9 mouse cellular contexts compared by ENCODE assay signal in the genomic region with DNA sequence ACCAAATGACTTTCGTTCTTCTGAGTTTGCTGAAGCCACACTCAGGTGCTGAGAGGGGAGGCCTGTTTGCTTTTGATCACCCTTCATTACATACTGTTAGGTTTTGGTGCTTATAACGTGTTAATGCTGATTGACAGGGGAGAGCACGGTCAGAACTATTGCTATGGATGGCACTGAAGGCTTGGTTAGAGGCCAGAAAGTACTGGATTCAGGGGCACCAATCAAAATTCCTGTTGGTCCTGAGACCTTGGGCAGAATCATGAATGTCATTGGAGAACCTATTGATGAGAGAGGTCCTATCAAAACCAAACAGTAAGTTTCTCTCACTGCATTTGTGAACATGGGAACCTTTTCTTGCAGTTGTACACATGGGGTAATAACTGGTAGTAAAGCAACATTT. TPM values are rescaled to one million over a fixed set of nuclear protein-coding genes. Genes with fewer than 3 reads are reported as not detected.
DNase-seq lines count a peak whose midpoint lies in the region; ATAC-seq and TF ChIP-seq lines count a peak whose summit lies in the region.
"Had no signal": no experiment of that assay in that cellular context is flagged by ENCODE, and none has a peak within 500 bp of the region (broad histone marks: within the 10 kb centered on the region; RNA-seq: fewer than 3 reads in every experiment).

No protein-coding gene starts in this region.

- no peaks in the 10 kb centered on the region for H3K27me3 ChIP-seq in heart, embryonic 14.5 days (ENCODE audit: control insufficient read depth, insufficient read depth, low read length)
- H3K27me3 ChIP-seq in MEL (ENCODE audit: control insufficient read depth in 1 of 2, insufficient read depth in 2 of 2, low read length in 2 of 2), result no peaks in the 10 kb centered on the region
- no peaks in the 10 kb centered on the region for H3K27me3 ChIP-seq in forebrain, embryonic 16.5 days (replicated peaks; ENCODE audit: control insufficient read depth, insufficient read depth, low read length)

- no peak for TF ChIP-seq CTCF in MEL (IDR thresholded peaks at IDR 0.05 in 2 of 3, conservative IDR thresholded peaks at IDR 0.05 in 1 of 3; ENCODE audit: control insufficient read depth in 1 of 3, insufficient read depth in 1 of 3, low read depth in 2 of 3, low read length in 3 of 3, poor library complexity in 1 of 3, severe bottlenecking in 1 of 3)

- 0% methylated on average over 3 of the region's 3 CpGs for WGBS in heart, embryonic 14.5 days
- WGBS in forebrain, embryonic 16.5 days, result 7% methylated on average over 3 of the region's 3 CpGs
- 0% methylated on average over 3 of the region's 3 CpGs for WGBS in macrophage (ENCODE audit: missing documents)

- peaks cover 53% of the 10 kb centered on the region for H3K36me3 ChIP-seq in heart, embryonic 14.5 days (ENCODE audit: control insufficient read depth, insufficient read depth, low read length)
- H3K36me3 ChIP-seq in MEL (ENCODE audit: control insufficient read depth in 1 of 2, insufficient read depth in 2 of 2, low read length in 2 of 2) (peaks cover 40 to 51% of the 10 kb centered on the region in 2 experiments), macrophage (ENCODE audit: inconsistent target) (peaks cover 43% of the 10 kb centered on the region)
- peaks cover 36% of the 10 kb centered on the region for H3K36me3 ChIP-seq in forebrain, embryonic 16.5 days (ENCODE audit: control insufficient read depth, insufficient read depth)

- no peak for TF ChIP-seq POLR2A in MEL (IDR thresholded peaks at IDR 0.05; ENCODE audit: control insufficient read depth in 1 of 2, insufficient read depth in 1 of 2, low read depth in 1 of 2, low read length in 2 of 2, poor library complexity in 1 of 2)

- H3K4me1 ChIP-seq in heart, embryonic 14.5 days (ENCODE audit: control insufficient read depth in 2 of 2, insufficient read depth in 2 of 2, low read length in 2 of 2), result peaks cover 7 to 26% of the 10 kb centered on the region in 2 experiments
- H3K4me1 ChIP-seq in MEL (ENCODE audit: control insufficient read depth in 1 of 2, insufficient read depth in 2 of 2, low read length in 2 of 2), result peaks cover 6 to 31% of the 10 kb centered on the region in 2 experiments
- H3K4me1 ChIP-seq in forebrain, embryonic 16.5 days (replicated peaks; ENCODE audit: control insufficient read depth, insufficient read depth, low read length), result peaks cover 23% of the 10 kb centered on the region

- H3K9me3 ChIP-seq in heart, embryonic 14.5 days (ENCODE audit: control insufficient read depth, low read length), result no peaks in the 10 kb centered on the region
- no peaks in the 10 kb centered on the region for H3K9me3 ChIP-seq in MEL (replicated peaks; ENCODE audit: insufficient read depth, low read length)
- no peaks in the 10 kb centered on the region for H3K9me3 ChIP-seq in forebrain, embryonic 16.5 days (ENCODE audit: control insufficient read depth, low read length)

- no peak for ATAC-seq in heart, embryonic 14.5 days (ENCODE audit: insufficient number of reproducible peaks, insufficient read depth, low FRiP score, low read depth)
- ATAC-seq in forebrain, embryonic 16.5 days, result no peak

- peak overlapping the region; percentile 87 for H3K4me2 ChIP-seq in heart, embryonic 14.5 days (ENCODE audit: low read length)
- H3K4me2 ChIP-seq in forebrain, embryonic 16.5 days (ENCODE audit: low read length), result peak overlapping the region; percentile 91

- peak overlapping the region; percentile 90 to 93 for H3K27ac ChIP-seq in heart, embryonic 14.5 days (replicated peaks in 1 of 2; ENCODE audit: control insufficient read depth in 1 of 2, insufficient read depth in 1 of 2, low read depth in 2 of 2, low read length in 2 of 2)
- H3K27ac ChIP-seq in MEL (ENCODE audit: control insufficient read depth, low read depth, low read length) (peak overlapping the region; percentile 87), macrophage (peak overlapping the region; percentile 84)
- no peak overlapping the region; the same call in 1 of the 2 replicates for H3K27ac ChIP-seq in forebrain, embryonic 16.5 days (ENCODE audit: low read length)

- no peak for TF ChIP-seq EP300 in MEL (IDR thresholded peaks at IDR 0.05; ENCODE audit: low read depth in 1 of 2, low read length in 2 of 2)

- H3K9ac ChIP-seq in heart, embryonic 14.5 days (ENCODE audit: low read length), result peak overlapping the region; percentile 99
- peak overlapping the region; percentile 97 for H3K9ac ChIP-seq in MEL (ENCODE audit: control insufficient read depth, low read depth, low read length, poor library complexity, severe bottlenecking)
- H3K9ac ChIP-seq in forebrain, embryonic 16.5 days (replicated peaks; ENCODE audit: low read depth, low read length), result peak overlapping the region; percentile 92

- TF ChIP-seq RAD21 in MEL (IDR thresholded peaks at IDR 0.05; ENCODE audit: low read depth, low read length), result no peak

- no peak for DNase-seq in heart, postnatal 4 days
- no peak for DNase-seq in MEL (ENCODE audit: low read depth, low spot score)
- no peak for DNase-seq in embryo, embryonic 10.5 days (ENCODE audit: low spot score)
- DNase-seq in layer of hippocampus, adult 9-10 months (ENCODE audit: low spot score), result no peak
- DNase-seq in right cerebral cortex, postnatal 10 days (ENCODE audit: low spot score in 2 of 2), result no peak
- DNase-seq: lung, adult 18-20 months had no signal

- H3K79me2 ChIP-seq in MEL (ENCODE audit: control insufficient read depth, insufficient read depth, low read length, poor library complexity) (peaks cover 36% of the 10 kb centered on the region), macrophage (ENCODE audit: inconsistent target) (peaks cover 48% of the 10 kb centered on the region)

- peak overlapping the region; percentile 88 to 89 for H3K4me3 ChIP-seq in heart, embryonic 14.5 days (ENCODE audit: control insufficient read depth in 1 of 2, insufficient read depth in 1 of 2, low read depth in 1 of 2, low read length in 2 of 2)
- H3K4me3 ChIP-seq in MEL (ENCODE audit: control insufficient read depth in 1 of 2, insufficient read depth in 1 of 2, low read depth in 2 of 2, low read length in 2 of 2) (peak overlapping the region; percentile 63 to 89), macrophage (ENCODE audit: inconsistent target) (peak overlapping the region; percentile 94)
- peak overlapping the region; percentile 96 for H3K4me3 ChIP-seq in forebrain, embryonic 16.5 days (replicated peaks; ENCODE audit: low read length)

TF ChIP-seq in MEL, 35 proteins besides CTCF, POLR2A, EP300 and RAD21 (continues in another document):
- no peak for TF ChIP-seq KAT2A (conservative IDR thresholded peaks at IDR 0.05; ENCODE audit: low read depth, low read length)
- no peak for TF ChIP-seq ZMIZ1 (IDR thresholded peaks at IDR 0.05; ENCODE audit: low read depth, low read length)

RNA-seq across cellular contexts. Expression of a gene that starts 1.1 kb away (rescaled TPM):
- polyA plus RNA-seq in heart, embryonic 14.5 days (2014; fragmentation: Nextera tagmentation; extraction: Ambion mirVana), result 6,412 and 6,474 TPM in 2 replicates
- 1,000 to 10,000 TPM; 6,416 to 6,613 TPM for total RNA-seq in heart, postnatal 4 days (2021)
- 2,164 and 2,193 TPM in 2 replicates for total RNA-seq in MEL (2012; rRNA removed)
- polyA plus RNA-seq in MEL (2012; ENCODE audit: insufficient read depth in 1 of 2, insufficient read length in 2 of 2, low read depth in 1 of 2, low replicate concordance in 2 of 2, missing spikeins in 1 of 2) (1,000 to 10,000 TPM in 1 of 2 experiments, 100 to 1,000 TPM in 1; 545 to 2,318 TPM), macrophage (2018) (455 to 1,015 TPM (median 549 TPM) in 3 replicates)
- polyA plus RNA-seq in forebrain, embryonic 16.5 days (2015; fragmentation: Nextera tagmentation; extraction: Ambion mirVana), result 2,097 and 2,145 TPM in 2 replicates
- 100 to 1,000 TPM; 115 to 422 (median 284) TPM for total RNA-seq in macrophage (2018; cell fraction: chromatin; rRNA removed)
- total RNA-seq in macrophage (2018; cell fraction: cytosol; rRNA removed), result 100 to 1,000 TPM; 573 to 964 (median 692) TPM
- 100 to 1,000 TPM; 137 to 411 (median 296) TPM for total RNA-seq in macrophage (2018; cell fraction: nucleus; rRNA removed)

RNA-seq across cellular contexts. Expression of a gene that starts 7.2 kb away (rescaled TPM):
- 13.3 and 17.2 TPM in 2 replicates for polyA plus RNA-seq in heart, embryonic 14.5 days (2014; fragmentation: Nextera tagmentation; extraction: Ambion mirVana)
- 10 to 100 TPM; 28.0 to 30.0 TPM for total RNA-seq in heart, postnatal 4 days (2021)
- total RNA-seq in MEL (2012; rRNA removed), result 5.5 and 8.2 TPM in 2 replicates
- 10 to 100 TPM; 33.8 to 46.0 TPM for polyA plus RNA-seq in MEL (2012; ENCODE audit: insufficient read depth in 1 of 2, insufficient read length in 2 of 2, low read depth in 1 of 2, low replicate concordance in 2 of 2, missing spikeins in 1 of 2)
- polyA plus RNA-seq in forebrain, embryonic 16.5 days (2015; fragmentation: Nextera tagmentation; extraction: Ambion mirVana), result 8.4 and 10.0 TPM in 2 replicates
- 100 to 1,000 TPM in 21 of 26 experiments, 10 to 100 TPM in 5; 64.2 to 241 (median 179) TPM for total RNA-seq in macrophage (2018; cell fraction: chromatin; rRNA removed)
- 10 to 100 TPM; 23.9 to 57.1 (median 44.1) TPM for total RNA-seq in macrophage (2018; cell fraction: cytosol; rRNA removed)
- 100 to 1,000 TPM in 15 of 26 experiments, 10 to 100 TPM in 11; 54.2 to 152 (median 102) TPM for total RNA-seq in macrophage (2018; cell fraction: nucleus; rRNA removed)
- 20.2 to 33.8 TPM (median 31.2 TPM) in 3 replicates for polyA plus RNA-seq in macrophage (2018)

RNA-seq across cellular contexts. Expression of a gene that starts 25.4 kb away (rescaled TPM):
- 280 and 290 TPM in 2 replicates for polyA plus RNA-seq in heart, embryonic 14.5 days (2014; fragmentation: Nextera tagmentation; extraction: Ambion mirVana)
- 100 to 1,000 TPM; 125 to 132 TPM for total RNA-seq in heart, postnatal 4 days (2021)
- 233 and 240 TPM in 2 replicates for total RNA-seq in MEL (2012; rRNA removed)
- 100 to 1,000 TPM; 216 to 627 TPM for polyA plus RNA-seq in MEL (2012; ENCODE audit: insufficient read depth in 1 of 2, insufficient read length in 2 of 2, low read depth in 1 of 2, low replicate concordance in 2 of 2, missing spikeins in 1 of 2)
- 395 and 436 TPM in 2 replicates for polyA plus RNA-seq in forebrain, embryonic 16.5 days (2015; fragmentation: Nextera tagmentation; extraction: Ambion mirVana)
- 10 to 100 TPM; 20.4 to 59.5 (median 32.0) TPM for total RNA-seq in macrophage (2018; cell fraction: chromatin; rRNA removed)
- 100 to 1,000 TPM; 104 to 143 (median 120) TPM for total RNA-seq in macrophage (2018; cell fraction: cytosol; rRNA removed)
- 10 to 100 TPM; 32.1 to 91.0 (median 51.0) TPM for total RNA-seq in macrophage (2018; cell fraction: nucleus; rRNA removed)
- polyA plus RNA-seq in macrophage (2018), result 66.7 to 167 TPM (median 80.1 TPM) in 3 replicates

RNA-seq across cellular contexts. Expression of a gene that starts 48.8 kb away (rescaled TPM):
- 540 and 614 TPM in 2 replicates for polyA plus RNA-seq in heart, embryonic 14.5 days (2014; fragmentation: Nextera tagmentation; extraction: Ambion mirVana)
- 100 to 1,000 TPM; 738 to 766 TPM for total RNA-seq in heart, postnatal 4 days (2021)
- total RNA-seq in MEL (2012; rRNA removed), result 1,577 and 1,612 TPM in 2 replicates
- polyA plus RNA-seq in MEL (2012; ENCODE audit: insufficient read depth in 1 of 2, insufficient read length in 2 of 2, low read depth in 1 of 2, low replicate concordance in 2 of 2, missing spikeins in 1 of 2), result 1,000 to 10,000 TPM in 1 of 2 experiments, 100 to 1,000 TPM in 1; 202 to 1,039 TPM
- 545 and 574 TPM in 2 replicates for polyA plus RNA-seq in forebrain, embryonic 16.5 days (2015; fragmentation: Nextera tagmentation; extraction: Ambion mirVana)
- 100 to 1,000 TPM in 1 of 26 experiments, 10 to 100 TPM in 25; 30.8 to 141 (median 53.1) TPM for total RNA-seq in macrophage (2018; cell fraction: chromatin; rRNA removed)
- 100 to 1,000 TPM; 284 to 845 (median 449) TPM for total RNA-seq in macrophage (2018; cell fraction: cytosol; rRNA removed)
- 100 to 1,000 TPM in 5 of 26 experiments, 10 to 100 TPM in 21; 51.7 to 128 (median 91.8) TPM for total RNA-seq in macrophage (2018; cell fraction: nucleus; rRNA removed)
- polyA plus RNA-seq in macrophage (2018), result 676 to 712 TPM (median 694 TPM) in 3 replicates
